Mouse (Mus musculus) gastrocnemius, postnatal 36 days (tissue): Measurements from ENCODE around the gene Milr1. TPM values are rescaled to one million over a fixed set of nuclear protein-coding genes. Genes with fewer than 3 reads are reported as not detected.
"Not testable (repeated sequence)": the region's sequence is repeated elsewhere in the genome, so short reads cannot be mapped to it uniquely, and the experiment has no call there.

Experiments used
- DNase-seq, 2 experiments: peaks; one replicate each; pipeline ENCODE4 v3.0.0; 2022
- intact Hi-C: fragments of 180-260 bp; cut with DNase I; formaldehyde crosslinking; loops from one replicate; pipeline ENCODE4 v1.15.1; 2025
- total RNA-seq, 2 experiments: library from RNA; stranded (reverse); gene quantifications; 2 replicates each; pipeline ENCODE4 v1.2.3; 2021

Gene Milr1
- total RNA-seq, 2 experiments from 2014 or later, result 0.22 to 0.28 TPM

GRCm38 (mm10) chr11:106766611-106767162 lies 15.7 kb downstream of the Milr1 start:
- no peak for DNase-seq
- intact Hi-C loops, result no loop called here

DNA sequence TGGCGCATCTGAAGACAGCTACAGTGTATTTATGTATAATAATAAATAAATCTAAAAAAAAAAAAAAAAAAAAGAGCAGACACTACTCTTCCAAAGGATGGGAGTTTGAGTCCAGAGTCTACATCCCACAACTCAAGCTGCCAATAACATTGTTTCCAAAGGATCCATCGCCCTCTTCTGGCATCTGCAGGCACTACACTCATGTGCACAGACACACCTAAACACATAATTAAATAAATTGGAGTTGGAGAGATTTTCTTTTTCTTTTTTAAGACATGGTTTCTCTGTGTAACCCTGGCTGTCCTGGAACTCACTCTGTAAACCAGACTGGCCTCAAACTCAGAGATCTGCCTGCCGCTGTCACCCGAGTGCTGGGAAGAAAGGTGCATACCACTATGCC lies 16.5 kb downstream of the Milr1 start:
- intact Hi-C loops, result no loop called here
- no peak for DNase-seq

DNA sequence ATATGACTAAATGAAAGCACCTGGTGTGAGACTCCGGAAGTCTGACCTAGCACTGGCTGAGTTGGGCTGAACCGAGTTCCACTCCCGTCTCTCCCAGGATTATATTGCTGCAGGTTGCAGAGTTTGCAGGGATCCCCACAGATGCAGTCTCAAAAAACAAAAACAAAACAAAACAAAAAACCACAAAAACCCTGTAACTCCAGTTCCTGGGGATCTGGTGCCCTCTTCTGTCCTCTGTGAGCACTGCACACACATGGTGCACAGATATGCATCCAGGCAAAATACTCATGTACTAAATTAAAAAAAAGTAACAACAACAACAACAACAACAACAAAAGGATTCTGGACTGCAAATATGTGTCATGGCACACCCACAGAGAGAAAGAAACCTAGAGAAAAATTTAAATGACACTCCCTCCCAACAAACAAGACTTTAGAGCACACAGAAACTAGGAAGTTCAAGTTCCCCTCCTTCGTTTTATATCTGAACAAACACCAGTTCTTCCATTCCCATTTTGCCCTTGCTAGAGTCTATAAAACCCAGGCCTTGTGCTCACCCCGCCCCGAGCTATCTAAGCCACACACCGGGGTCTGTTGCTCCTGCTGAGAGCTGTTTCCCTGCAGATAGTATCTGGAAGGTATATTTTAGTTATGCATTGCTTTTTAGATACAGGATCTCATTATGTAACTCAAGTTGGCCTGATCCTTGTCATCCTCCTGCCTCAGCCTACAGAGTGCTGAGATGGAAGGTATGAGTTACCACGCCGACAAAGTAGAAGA lies 19.4 kb downstream of the Milr1 start:
- intact Hi-C loops, result no loop called here
- DNase-seq, result no peak

- intact Hi-C loops, result no loop called here
- DNase-seq, result no peak
Measured at GRCm38 (mm10) chr11:106773061-106773460, 22.0 kb downstream of the Milr1 start.

DNA sequence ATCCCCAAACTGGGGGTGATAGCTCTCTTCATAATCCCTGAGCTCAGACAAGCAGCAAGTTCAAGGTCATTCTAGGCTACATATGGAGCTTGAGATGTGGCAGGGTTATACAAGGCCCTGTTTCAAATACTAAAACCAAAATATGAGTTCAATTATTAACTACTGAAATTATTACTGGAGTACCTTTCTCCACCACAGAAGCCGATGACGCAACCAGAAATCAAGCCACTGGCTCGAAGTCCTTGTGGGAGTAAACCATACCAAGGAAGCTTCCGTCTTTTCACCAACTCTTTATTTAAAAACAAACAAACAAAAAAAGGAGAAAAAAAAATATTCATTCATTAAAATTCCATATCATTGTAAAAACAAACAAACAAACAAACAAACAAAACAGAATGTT lies 25.9 kb downstream of the Milr1 start:
- DNase-seq, result no peak
- intact Hi-C loops, result no loop called here

DNA sequence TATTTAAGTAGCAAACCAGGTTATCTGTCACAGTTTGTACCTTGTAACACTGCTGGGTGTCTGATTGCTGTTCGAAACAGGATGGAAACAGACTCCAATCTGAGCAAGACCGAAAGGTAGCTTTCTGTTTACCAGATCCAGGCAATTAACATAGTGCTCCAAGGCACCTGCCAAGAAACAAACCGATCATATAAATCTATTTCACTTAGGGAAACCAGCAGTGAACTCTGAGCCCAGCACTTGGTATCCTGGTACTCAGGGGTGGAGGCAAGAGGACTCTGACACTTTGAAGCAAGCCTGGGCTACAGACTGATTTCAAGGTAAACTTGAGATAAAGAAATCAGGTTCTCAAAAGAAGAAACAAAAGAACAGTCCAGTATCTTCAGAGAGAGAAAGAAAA lies 26.4 kb downstream of the Milr1 start:
- intact Hi-C loops, result no loop called here

DNA sequence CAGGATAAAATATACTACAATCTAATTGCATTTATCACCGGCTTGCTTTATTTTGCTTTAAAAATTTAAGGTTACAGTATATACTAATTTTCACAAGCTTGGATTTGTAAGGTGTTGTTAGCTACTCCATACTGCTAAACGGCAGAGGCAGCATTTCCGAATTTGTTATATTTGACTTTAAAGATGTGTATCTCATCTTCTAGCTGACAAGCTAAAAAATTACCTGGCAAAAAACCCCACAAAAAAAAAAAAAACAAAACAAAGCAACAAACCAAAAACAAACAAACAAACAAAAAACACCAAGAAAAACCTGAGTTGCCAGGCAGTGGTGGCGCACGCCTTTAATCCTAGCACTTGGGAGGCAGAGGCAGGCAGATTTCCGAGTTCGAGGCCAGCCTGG lies 27.1 kb downstream of the Milr1 start:
- no peak for DNase-seq
- intact Hi-C loops, result no loop called here

More for the DNA sequence above, 26.4 kb downstream of the Milr1 start:
- no peak for DNase-seq

DNA sequence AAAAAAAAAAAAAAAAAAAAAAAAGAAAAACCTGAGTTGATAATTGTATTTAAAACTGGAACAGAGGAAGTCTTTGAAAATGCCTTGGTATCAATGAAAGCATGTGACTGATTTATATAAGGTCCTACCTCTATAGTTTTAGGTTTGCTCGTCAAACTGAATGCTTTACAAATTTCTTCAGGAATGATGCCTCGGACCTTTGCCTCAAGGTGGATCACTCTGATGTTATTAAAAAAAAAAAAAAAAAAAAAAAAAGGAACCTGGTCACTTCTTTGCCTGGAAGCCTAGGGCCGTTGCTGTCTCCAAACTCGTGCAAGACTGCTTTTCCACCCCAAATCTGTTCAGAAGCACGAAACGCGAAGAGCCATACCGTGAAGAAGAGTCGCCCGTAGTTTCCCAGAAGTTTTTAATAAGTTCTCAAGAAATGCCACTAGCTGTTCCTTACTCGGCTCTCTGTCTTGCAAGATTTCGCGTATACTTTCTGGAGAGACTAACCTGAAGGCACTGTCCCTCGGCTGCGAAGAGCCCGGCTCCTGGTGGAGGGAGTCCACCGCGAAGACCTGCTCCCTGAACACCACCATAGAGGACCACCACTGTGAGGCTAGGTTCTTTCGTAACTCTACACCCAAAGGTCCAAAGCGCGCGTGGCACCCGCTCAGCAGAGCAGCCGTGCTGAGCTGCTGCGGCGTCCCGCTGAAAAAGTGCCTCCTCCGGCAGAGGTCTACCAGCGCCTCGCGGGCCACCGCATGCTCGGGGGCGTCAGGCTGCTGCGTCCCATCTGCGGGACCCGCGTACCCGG lies 27.8 kb downstream of the Milr1 start:
- intact Hi-C loops, result no loop called here
- no peak for DNase-seq

DNA sequence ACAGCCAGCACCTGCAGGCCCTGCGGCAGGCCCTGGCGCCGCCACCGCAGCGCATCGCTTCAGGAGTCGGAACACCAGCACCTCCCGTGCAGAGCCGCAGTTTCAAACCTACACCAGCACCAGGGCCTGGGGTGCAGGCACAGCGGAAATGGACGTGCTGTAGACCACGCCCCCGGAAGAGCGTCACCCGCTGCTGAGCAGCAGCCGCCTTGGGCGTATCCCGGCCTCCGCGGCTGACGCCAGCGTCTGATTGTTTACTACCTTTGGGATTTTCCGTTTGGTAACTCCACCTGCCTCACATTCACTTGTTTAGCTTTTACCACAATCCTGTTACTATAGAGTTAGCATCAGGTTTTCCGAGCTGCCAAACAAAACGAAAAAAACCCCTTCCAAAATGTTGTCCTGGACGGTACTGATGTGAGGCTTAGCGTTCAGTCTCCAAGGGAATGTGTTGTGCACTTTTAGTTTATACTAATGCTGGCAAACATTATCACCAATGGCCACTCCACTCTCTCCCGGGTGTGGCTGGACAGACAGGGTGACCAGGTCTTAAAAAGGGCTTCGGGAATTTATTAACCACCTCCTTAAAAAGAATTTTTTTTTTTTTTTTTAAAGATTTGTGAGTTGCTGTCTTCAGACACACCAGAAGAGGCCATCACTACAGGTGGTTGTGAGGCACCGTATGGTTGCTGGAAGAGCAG lies 28.5 kb downstream of the Milr1 start, which contains the start of gene Polg2:
Gene Polg2 (minus strand): TSS at position 150 of the 701 bp plus-strand sequence.
- intact Hi-C loops, result no loop called here
- DNase-seq, result peak; percentile 84 to 88

DNA sequence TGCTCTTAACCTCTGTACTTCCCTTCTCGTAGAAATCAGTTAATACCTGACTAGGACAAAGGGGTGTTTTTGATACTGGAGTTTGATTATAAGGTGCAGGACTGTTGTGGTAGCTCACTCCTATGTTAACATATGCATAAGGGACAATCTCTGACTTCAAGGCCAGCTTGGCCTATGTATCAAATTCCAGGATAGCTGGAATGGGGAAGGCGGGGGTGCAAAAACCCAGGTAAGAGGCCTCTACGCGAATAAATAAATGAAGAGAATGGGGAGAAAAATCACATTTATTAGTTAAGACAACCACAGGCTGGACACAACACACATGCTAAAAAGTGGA lies 29.0 kb downstream of the Milr1 start:
- no peak for DNase-seq
- intact Hi-C loops, result no loop called here

DNA sequence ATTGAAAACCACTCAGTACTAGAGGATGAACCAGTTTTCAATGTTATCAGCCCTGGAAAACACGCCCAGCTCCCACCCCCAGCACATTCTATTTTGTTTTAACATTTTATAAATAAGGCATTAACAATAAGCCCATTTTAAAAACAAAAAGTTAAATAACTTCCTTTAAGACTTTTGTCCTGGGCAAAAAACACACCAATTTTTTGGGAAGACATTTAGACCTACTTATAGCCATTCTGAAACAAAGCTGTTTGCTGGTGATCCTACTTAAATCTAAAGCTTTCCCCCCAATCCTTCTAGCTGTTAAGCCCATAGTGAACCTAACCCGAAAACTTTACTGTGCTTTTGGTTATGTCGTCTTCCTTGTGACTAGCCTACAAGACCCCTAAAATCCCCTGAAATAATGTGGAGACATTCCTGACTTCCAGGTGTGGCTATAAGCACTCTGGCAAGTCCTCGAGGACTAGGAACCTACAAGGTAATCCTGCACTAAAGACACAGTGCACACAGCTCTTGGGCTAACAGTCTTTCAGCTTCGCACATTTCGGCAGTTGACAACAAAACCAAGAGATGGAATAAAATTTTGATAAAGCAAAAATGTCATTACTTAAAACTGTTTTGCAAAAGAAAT lies 29.7 kb downstream of the Milr1 start:
- no peak for DNase-seq
- intact Hi-C loops, result no loop called here

- intact Hi-C loops, DNase-seq: not testable (repeated sequence)
Measured at GRCm38 (mm10) chr11:106782271-106782670, 31.2 kb downstream of the Milr1 start.

- DNase-seq, result no peak
- intact Hi-C loops, result no loop called here
Measured at GRCm38 (mm10) chr11:106782841-106783764, 32.1 kb downstream of the Milr1 start.

- no peak for DNase-seq
- intact Hi-C loops, result no loop called here
Measured at GRCm38 (mm10) chr11:106784476-106784875, 33.5 kb downstream of the Milr1 start.

GRCm38 (mm10) chr11:106785043-106785442 lies 34.0 kb downstream of the Milr1 start:
- no peak for DNase-seq
- intact Hi-C loops, result no loop called here

DNA sequence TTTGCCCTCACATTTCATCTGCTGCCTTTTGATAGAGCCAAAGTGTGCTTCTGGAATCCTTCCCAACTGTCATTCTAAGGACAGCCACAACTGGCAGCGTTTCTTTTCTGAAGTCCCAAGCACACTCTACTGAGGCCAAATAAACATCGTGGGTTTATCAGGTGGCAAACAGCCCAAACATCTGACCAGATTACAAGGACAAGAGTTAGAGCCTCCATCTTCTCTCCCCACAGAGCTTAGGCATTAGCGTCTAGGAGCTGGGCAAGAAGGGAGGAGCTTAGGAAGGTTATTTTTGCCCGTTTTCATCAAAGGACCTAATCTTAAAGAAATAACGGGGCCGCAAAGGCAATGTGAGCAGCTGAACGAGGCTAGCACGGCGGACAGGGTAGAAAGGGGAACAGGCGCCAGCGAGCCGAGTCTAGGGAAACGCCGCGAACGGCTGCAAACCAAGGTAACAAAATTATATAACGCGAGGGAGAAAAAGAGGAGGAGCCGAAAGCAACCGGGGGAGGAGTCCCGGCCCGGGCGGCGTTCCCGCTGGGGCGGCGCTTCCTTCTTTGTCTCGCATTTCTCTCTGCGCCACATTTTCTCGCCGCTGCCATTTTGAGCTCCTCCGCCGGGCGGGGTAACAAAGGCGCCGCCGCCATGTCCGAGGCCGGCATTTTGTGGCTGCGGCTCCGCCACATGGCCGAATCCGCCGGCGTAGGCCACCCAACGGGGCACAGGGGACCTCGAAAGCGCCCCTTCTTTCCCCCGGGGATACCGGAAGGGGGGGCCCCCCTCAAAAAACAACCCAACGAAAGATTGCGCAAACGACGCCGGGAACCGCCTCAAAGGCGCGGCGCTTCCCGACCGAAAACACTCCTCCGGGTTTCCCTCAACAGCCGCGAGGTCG lies 36.4 kb downstream of the Milr1 start:
- peak; percentile 91 to 93 for DNase-seq
- intact Hi-C loops, result no loop called here

GRCm38 (mm10) chr11:106788026-106788774 lies 37.2 kb downstream of the Milr1 start:
- intact Hi-C loops, result no loop called here
- peak; percentile 98 for DNase-seq
